Mouse (Mus musculus) left cerebral cortex, adult 6 months (tissue): Measurements from ENCODE around the gene Mrps16. TPM values are rescaled to one million over a fixed set of nuclear protein-coding genes. Genes with fewer than 3 reads are reported as not detected.

ENCODE experiments used
- long read RNA-seq, 2 experiments: library from polyadenylated mRNA; unstranded; transcript quantifications; one replicate each; pipeline ENCODE4 v2.0.0; 2019 to 2020
- polyA plus RNA-seq: library from polyadenylated mRNA; unstranded; fragments of <200 nt; fragmentation: Nextera tagmentation; gene quantifications from 2 replicates; pipeline ENCODE4 v1.2.3, GENCODE M21; 2021

Mrps16 gene
- 83.7 and 104 TPM in 2 replicates for polyA plus RNA-seq
- long read RNA-seq, experiment 1, transcript Mrps16-202 (3 exons, 801 nt), result minor isoform, 12 of 27 reads
- long read RNA-seq, experiment 1, transcript Mrps16-201 (3 exons, 2,572 nt), result major isoform, 13 of 27 reads
- long read RNA-seq, experiment 1, partial matches to known transcripts, result 2 of 27 reads
- long read RNA-seq, experiment 1, other reads (novel, unspliced or antisense), result 0 of 27 reads
- long read RNA-seq, experiment 2, transcript Mrps16-202 (3 exons, 801 nt), result minor isoform, 14 of 76 reads
- long read RNA-seq, experiment 2, transcript Mrps16-201 (3 exons, 2,572 nt), result major isoform, 59 of 76 reads
- long read RNA-seq, experiment 2, partial matches to known transcripts, result 2 of 76 reads
- long read RNA-seq, experiment 2, other reads (novel, unspliced or antisense), result 1 of 76 reads

DNA sequence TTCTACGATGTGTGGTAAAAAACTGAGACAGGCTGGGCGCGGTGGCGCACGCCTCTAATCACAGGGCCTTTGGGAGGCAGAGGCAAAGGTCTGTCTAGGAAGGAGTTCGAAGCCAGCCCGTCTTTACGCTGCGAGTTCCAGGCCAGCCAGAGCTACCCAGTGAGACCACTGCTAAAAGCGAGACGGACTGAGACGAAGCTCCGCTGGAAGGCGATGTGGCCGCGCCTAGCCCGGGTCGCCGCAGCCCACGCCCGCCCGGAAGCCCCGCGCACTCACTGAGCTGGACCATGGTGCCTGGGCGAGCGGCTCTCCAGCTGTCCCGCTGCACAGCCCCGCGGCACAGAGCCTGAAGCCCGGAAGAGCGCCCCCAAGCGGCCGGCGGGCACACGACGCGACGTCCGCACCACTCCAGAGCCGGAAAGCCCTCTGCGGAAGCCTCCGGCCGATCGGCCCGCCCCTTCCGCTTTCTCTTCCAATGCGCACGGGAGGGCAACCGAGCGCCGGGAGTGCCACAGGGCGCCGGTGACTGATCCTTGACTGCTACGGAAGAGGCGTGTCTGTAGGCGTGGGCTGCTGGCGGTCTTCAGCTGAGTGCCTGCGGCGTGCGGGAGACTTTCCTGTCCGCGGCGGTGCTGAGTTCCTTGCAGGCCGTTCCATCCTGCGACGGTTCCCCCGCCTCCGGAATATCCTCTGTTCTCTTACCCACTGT, at the start of gene Mrps16:
Mrps16 (minus strand) TSS at position 430 of the 709 bp plus-strand sequence.

DNA sequence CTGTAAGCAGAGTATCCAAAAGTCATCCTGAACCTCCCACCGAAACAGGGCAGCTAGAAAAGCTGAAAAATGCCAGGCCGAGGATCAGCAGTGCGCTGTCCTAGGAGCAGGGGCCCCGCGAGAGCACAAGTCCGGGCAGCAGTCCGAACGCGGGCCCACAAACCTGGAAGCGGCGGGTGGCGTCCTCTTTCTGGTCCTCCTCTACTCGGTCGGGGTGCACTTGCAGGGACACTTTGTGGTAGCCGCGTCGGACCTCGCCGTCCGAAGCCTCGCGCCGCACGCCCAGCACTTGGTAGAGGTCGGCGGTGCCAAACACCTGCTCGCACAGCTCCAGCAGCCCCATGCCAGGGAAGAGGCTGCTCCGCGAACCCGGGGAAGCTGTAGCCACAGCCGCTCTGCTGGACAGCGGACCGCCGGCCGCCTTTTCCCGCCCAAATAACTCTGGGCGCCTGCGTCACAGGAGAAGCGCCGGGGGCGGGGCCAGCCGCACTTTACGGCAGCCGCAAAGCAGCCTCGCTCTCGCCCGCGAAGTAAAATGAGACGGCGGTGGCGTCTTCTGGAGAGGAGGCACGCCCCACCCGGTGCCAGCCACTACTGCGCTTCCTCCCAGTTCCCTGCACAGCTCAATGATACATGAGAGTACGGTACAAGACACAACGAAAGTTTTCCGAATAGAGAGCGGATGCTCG, 4.8 kb downstream of the Mrps16 start, which contains the start of gene Dnajc9:
Dnajc9 (minus strand) TSS at position 470 of the 689 bp plus-strand sequence.

DNA sequence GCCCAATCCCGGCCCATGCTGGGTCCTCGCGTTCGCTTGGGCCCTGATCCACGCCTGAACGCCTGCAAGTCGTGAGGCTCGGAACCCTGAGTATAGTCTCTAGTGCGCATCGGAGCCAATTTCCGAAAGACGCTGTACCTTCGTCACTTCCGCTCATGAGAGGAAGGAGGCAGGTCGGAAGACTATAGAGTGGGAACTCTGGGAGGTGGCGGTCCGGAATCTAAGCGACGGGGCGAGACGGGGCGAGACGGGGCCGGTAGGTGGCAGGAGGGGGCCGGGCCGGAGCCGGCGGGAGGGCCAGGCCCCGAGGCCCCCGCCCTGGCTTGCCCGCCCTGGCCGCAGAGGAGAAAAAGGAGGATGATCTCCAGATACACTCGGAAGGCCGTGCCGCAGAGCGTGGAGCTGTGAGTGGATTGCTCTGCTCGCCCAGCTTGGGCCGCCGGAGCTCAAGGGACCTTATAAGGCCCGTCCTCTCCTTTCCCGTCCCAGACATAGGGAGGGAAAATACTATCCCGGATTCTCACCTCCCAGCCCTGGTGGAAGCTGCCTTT, 45.4 kb downstream of the Mrps16 start, which contains the start of the genes Ecd and Fam149b:
Ecd (minus strand) TSS at position 131 of the 551 bp plus-strand sequence.
Fam149b (plus strand) TSS at position 172 of the 551 bp plus-strand sequence.

Other genes with a start within 250 kb of the Mrps16 start
- gene Kcnk5, start 211.8 kb downstream of the Mrps16 start, polyA plus RNA-seq, result 0.11 and 0.18 TPM in 2 replicates
- gene Kcnk16, start 124.4 kb downstream of the Mrps16 start, polyA plus RNA-seq, result not detected in 2 replicates
- 8.6 and 8.7 TPM in 2 replicates for gene Nudt13, start 98.9 kb downstream of the Mrps16 start, polyA plus RNA-seq
- gene Ecd, start 45.5 kb downstream of the Mrps16 start, polyA plus RNA-seq, result 25.4 and 31.0 TPM in 2 replicates
- 6.5 and 8.9 TPM in 2 replicates for gene Fam149b, start 45.5 kb downstream of the Mrps16 start, polyA plus RNA-seq
- 32.6 and 36.5 TPM in 2 replicates for gene Dnajc9, start 4.7 kb downstream of the Mrps16 start, polyA plus RNA-seq
- 0.93 and 1.6 TPM in 2 replicates for gene Cfap70, start 58.6 kb upstream of the Mrps16 start, polyA plus RNA-seq
- 42.5 and 51.7 TPM in 2 replicates for gene Anxa7, start 86.5 kb upstream of the Mrps16 start, polyA plus RNA-seq
- gene Mss51, start 103.3 kb upstream of the Mrps16 start, polyA plus RNA-seq, result 0.11 TPM in 1 of 2 replicates, not detected in the other
- 32.3 and 37.2 TPM in 2 replicates for gene Ppp3cb, start 152.9 kb upstream of the Mrps16 start, polyA plus RNA-seq
- 12.8 and 13.5 TPM in 2 replicates for gene Usp54, start 247.4 kb upstream of the Mrps16 start, polyA plus RNA-seq